Mouse (Mus musculus): ENCODE data around the gene Ankrd34a.

Gene Ankrd34a

GRCm38 (mm10) chr3:96596228-96596707, at the start of gene Ankrd34a:
Ankrd34a (plus strand) TSS chr3:96596636.
- TF ChIP-seq NANOG (IDR thresholded peaks at IDR 0.05; ENCODE audit: borderline replicate concordance, low read length) = no peak
- TF ChIP-seq POU5F1 (IDR thresholded peaks at IDR 0.05; ENCODE audit: borderline replicate concordance, low read length) = no peak
- no peak for TF ChIP-seq CTCF (conservative IDR thresholded peaks at IDR 0.05; ENCODE audit: low read length)
- no peaks in the 10 kb centered on the region for H3K9me3 ChIP-seq (ENCODE audit: low read length)
- peaks cover 42% of the 10 kb centered on the region for H3K27me3 ChIP-seq (ENCODE audit: insufficient read depth, low read length)
- peak within 1 kb of the TSS; percentile 81 for H3K4me3 ChIP-seq (replicated peaks; ENCODE audit: low read length)
- H3K4me1 ChIP-seq (replicated peaks; ENCODE audit: low read depth, low read length) = peaks cover 83% of the 10 kb centered on the region
- no peaks in the 10 kb centered on the region for H3K36me3 ChIP-seq (ENCODE audit: insufficient read depth, low read length)

DNA sequence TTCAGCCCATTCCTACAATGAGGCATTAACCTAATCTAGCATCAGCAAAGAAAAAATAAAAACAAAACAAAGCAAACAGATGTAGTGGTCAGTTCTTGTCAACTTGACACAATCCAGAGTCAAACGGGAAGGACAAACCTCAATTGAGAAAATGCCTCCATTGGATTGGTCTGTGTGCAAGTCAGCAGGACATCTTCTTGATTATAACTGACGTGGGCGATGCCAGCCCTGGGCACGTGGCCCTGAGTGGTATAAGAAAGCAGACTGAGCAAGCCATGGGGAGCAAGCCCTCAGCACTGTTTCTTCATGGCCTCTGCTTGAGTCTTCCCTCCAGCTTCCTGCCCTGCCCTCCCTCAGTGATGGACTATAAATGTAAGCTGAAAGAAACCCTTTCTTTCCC, 49.6 kb upstream of the Ankrd34a start:
- TF ChIP-seq CTCF (conservative IDR thresholded peaks at IDR 0.05; ENCODE audit: low read length) (no peak), POU5F1 (IDR thresholded peaks at IDR 0.05; ENCODE audit: borderline replicate concordance, low read length) (no peak), NANOG (IDR thresholded peaks at IDR 0.05; ENCODE audit: borderline replicate concordance, low read length) (no peak)
- Histone ChIP-seq H3K4me1 (replicated peaks; ENCODE audit: low read depth, low read length) (peaks cover 32% of the 10 kb centered on the region), H3K4me3 (replicated peaks; ENCODE audit: low read length) (no peak overlapping the region), H3K9me3 (ENCODE audit: low read length) (no peaks in the 10 kb centered on the region), H3K36me3 (ENCODE audit: insufficient read depth, low read length) (no peaks in the 10 kb centered on the region), H3K27me3 (ENCODE audit: insufficient read depth, low read length) (peaks cover 5% of the 10 kb centered on the region; the same call in 1 of the 2 replicates)

DNA sequence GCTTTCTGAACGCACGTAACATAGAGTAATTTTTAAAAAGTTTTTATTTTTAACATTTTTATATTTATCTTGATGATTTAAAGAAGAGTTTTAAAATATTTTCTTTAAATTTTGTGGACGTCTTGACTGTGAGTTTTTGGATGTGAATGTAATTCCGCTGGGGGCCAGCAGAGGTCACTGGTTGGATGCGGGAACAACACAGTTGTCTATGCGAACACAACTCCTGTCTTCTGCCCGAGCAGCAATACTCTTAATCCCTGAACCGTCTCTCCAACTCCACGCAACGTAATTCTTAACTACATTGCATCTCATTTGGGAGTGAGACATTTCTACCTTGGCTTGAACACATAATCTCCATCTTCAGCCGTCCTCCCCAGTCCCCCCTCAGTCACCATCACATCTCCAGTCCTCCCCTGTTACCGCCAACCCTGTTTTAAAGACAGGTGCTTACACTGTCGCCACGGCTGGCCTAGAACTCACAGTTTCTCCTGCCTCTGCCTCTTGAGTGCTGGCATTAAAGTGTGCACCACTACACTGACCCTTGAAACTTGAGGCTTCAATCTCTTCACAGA, 49.0 kb upstream of the Ankrd34a start:
- Histone ChIP-seq H3K27me3 (ENCODE audit: insufficient read depth, low read length) (peaks cover 5% of the 10 kb centered on the region; the same call in 1 of the 2 replicates), H3K4me1 (replicated peaks; ENCODE audit: low read depth, low read length) (peaks cover 35% of the 10 kb centered on the region), H3K9me3 (ENCODE audit: low read length) (no peaks in the 10 kb centered on the region), H3K36me3 (ENCODE audit: insufficient read depth, low read length) (no peaks in the 10 kb centered on the region), H3K4me3 (replicated peaks; ENCODE audit: low read length) (no peak overlapping the region)
- TF ChIP-seq CTCF (conservative IDR thresholded peaks at IDR 0.05; ENCODE audit: low read length) = peak; percentile 81
- no peak for TF ChIP-seq NANOG (IDR thresholded peaks at IDR 0.05; ENCODE audit: borderline replicate concordance, low read length)

DNA sequence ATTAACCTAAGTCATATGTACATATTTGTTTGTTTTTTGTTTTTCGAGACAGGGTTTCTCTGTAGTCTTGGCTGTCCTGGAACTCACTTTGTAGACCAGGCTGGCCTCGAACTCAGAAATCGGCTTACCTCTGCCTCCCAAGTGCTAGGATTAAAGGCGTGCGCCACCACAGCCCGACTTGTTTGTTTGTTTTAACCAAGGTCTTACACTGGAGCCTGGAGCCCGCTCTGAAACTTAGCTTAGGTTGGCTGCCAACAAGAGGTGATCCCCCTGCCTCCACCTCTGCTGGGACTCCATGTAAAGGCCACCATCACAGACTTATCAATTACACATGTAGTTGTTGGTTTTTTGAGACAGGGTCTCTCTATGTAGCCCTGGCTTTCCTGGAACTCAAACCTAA, 47.6 kb upstream of the Ankrd34a start:
- no peak for TF ChIP-seq NANOG (IDR thresholded peaks at IDR 0.05; ENCODE audit: borderline replicate concordance, low read length)
- TF ChIP-seq CTCF (conservative IDR thresholded peaks at IDR 0.05; ENCODE audit: low read length) = no peak
- no peak for TF ChIP-seq POU5F1 (IDR thresholded peaks at IDR 0.05; ENCODE audit: borderline replicate concordance, low read length)
- H3K27me3 ChIP-seq (ENCODE audit: insufficient read depth, low read length) = no peaks in the 10 kb centered on the region
- H3K9me3 ChIP-seq (ENCODE audit: low read length) = no peaks in the 10 kb centered on the region
- peaks cover 48% of the 10 kb centered on the region for H3K4me1 ChIP-seq (replicated peaks; ENCODE audit: low read depth, low read length)
- H3K4me3 ChIP-seq (replicated peaks; ENCODE audit: low read length) = no peak overlapping the region
- H3K36me3 ChIP-seq (ENCODE audit: insufficient read depth, low read length) = no peaks in the 10 kb centered on the region

DNA sequence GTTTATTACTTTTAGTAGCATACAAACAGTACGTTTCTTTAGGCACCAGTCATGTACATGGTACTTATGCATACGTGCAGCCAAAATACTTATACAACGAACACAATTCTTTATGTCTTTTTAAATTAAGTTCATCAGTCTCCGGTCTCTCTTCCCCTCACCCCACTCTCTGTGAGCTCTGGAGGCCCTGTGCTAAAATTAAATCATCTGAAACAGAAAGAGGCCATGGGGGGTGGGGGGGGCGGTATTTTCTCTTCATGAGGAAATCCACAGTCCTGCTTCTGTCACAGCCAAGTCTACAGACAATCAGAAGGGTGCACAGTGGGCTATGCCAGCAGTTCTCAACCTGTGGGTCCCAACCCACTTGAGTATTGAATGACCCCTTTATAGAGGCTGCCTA, 47.1 kb upstream of the Ankrd34a start:
- no peaks in the 10 kb centered on the region for H3K27me3 ChIP-seq (ENCODE audit: insufficient read depth, low read length)
- H3K4me3 ChIP-seq (replicated peaks; ENCODE audit: low read length) = no peak overlapping the region
- no peak for TF ChIP-seq POU5F1 (IDR thresholded peaks at IDR 0.05; ENCODE audit: borderline replicate concordance, low read length)
- TF ChIP-seq NANOG (IDR thresholded peaks at IDR 0.05; ENCODE audit: borderline replicate concordance, low read length) = no peak
- no peak for TF ChIP-seq CTCF (conservative IDR thresholded peaks at IDR 0.05; ENCODE audit: low read length)
- no peaks in the 10 kb centered on the region for H3K9me3 ChIP-seq (ENCODE audit: low read length)
- no peaks in the 10 kb centered on the region for H3K36me3 ChIP-seq (ENCODE audit: insufficient read depth, low read length)
- H3K4me1 ChIP-seq (replicated peaks; ENCODE audit: low read depth, low read length) = peaks cover 53% of the 10 kb centered on the region

DNA sequence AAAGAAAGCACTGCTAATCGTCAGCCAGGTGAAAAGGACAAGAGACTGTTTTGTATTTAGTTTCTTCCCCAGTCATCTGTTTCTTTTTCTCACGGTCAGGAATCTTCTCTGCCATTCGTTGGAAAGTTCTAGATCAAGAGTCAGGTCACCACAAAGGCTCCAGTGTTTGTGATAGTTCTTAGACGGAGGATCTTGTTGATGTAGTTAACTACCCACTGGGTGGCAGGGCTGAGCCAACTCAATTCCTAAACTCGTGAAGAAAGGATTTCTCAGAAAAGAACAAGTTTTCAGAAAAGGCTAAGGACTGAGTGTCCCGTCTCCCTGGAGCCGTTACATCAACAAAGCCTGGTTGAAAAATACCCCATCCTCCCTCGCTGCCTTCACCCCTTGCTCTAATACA, 45.2 kb upstream of the Ankrd34a start:
- Histone ChIP-seq H3K36me3 (ENCODE audit: insufficient read depth, low read length) (no peaks in the 10 kb centered on the region), H3K27me3 (ENCODE audit: insufficient read depth, low read length) (no peaks in the 10 kb centered on the region), H3K4me1 (replicated peaks; ENCODE audit: low read depth, low read length) (peaks cover 71% of the 10 kb centered on the region), H3K9me3 (ENCODE audit: low read length) (no peaks in the 10 kb centered on the region), H3K4me3 (replicated peaks; ENCODE audit: low read length) (no peak overlapping the region)
- TF ChIP-seq NANOG (IDR thresholded peaks at IDR 0.05; ENCODE audit: borderline replicate concordance, low read length) (no peak), CTCF (conservative IDR thresholded peaks at IDR 0.05; ENCODE audit: low read length) (peak; percentile 26; the same call in 1 of the 2 replicates)

GRCm38 (mm10) chr3:96551890-96552289, 44.5 kb upstream of the Ankrd34a start:
- Histone ChIP-seq H3K27me3 (ENCODE audit: insufficient read depth, low read length) (no peaks in the 10 kb centered on the region), H3K4me3 (replicated peaks; ENCODE audit: low read length) (no peak overlapping the region), H3K4me1 (replicated peaks; ENCODE audit: low read depth, low read length) (peaks cover 76% of the 10 kb centered on the region), H3K36me3 (ENCODE audit: insufficient read depth, low read length) (no peaks in the 10 kb centered on the region), H3K9me3 (ENCODE audit: low read length) (no peaks in the 10 kb centered on the region)
- no peak for TF ChIP-seq CTCF (conservative IDR thresholded peaks at IDR 0.05; ENCODE audit: low read length)
- TF ChIP-seq NANOG (IDR thresholded peaks at IDR 0.05; ENCODE audit: borderline replicate concordance, low read length) = no peak
- no peak for TF ChIP-seq POU5F1 (IDR thresholded peaks at IDR 0.05; ENCODE audit: borderline replicate concordance, low read length)

DNA sequence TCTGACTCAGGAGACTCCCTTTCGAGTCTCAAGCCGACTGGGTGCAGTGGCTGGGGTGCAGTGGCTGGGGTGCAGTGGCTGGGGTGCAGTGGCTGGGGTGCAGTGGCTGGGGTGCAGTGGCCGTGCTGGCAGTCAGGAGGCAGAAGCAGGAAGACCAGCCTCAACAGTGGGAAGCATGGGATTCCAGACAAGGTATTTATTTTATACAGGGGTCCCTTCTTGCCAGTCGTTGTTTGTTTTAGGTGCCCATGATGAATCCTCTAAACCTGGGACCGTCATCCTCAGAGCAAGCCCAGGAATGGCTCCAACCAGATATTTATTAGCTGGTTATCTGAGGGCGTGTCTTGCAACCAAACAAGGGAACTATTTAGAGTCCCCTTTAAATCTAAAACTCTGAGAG, 42.8 kb upstream of the Ankrd34a start:
- peaks cover 1% of the 10 kb centered on the region for H3K36me3 ChIP-seq (ENCODE audit: insufficient read depth, low read length)
- peaks cover 68% of the 10 kb centered on the region for H3K4me1 ChIP-seq (replicated peaks; ENCODE audit: low read depth, low read length)
- H3K4me3 ChIP-seq (replicated peaks; ENCODE audit: low read length) = peak overlapping the region; percentile 48; the same call in 1 of the 2 replicates
- H3K9me3 ChIP-seq (ENCODE audit: low read length) = no peaks in the 10 kb centered on the region
- no peak for TF ChIP-seq NANOG (IDR thresholded peaks at IDR 0.05; ENCODE audit: borderline replicate concordance, low read length)
- no peak for TF ChIP-seq CTCF (conservative IDR thresholded peaks at IDR 0.05; ENCODE audit: low read length)
- TF ChIP-seq POU5F1 (IDR thresholded peaks at IDR 0.05; ENCODE audit: borderline replicate concordance, low read length) = no peak
- H3K27me3 ChIP-seq (ENCODE audit: insufficient read depth, low read length) = no peaks in the 10 kb centered on the region

- Histone ChIP-seq H3K9me3 (ENCODE audit: low read length) (no peaks in the 10 kb centered on the region), H3K4me3 (replicated peaks; ENCODE audit: low read length) (peak overlapping the region; percentile 48; the same call in 1 of the 2 replicates), H3K4me1 (replicated peaks; ENCODE audit: low read depth, low read length) (peaks cover 68% of the 10 kb centered on the region), H3K27me3 (ENCODE audit: insufficient read depth, low read length) (no peaks in the 10 kb centered on the region), H3K36me3 (ENCODE audit: insufficient read depth, low read length) (peaks cover 8% of the 10 kb centered on the region)
- TF ChIP-seq CTCF (conservative IDR thresholded peaks at IDR 0.05; ENCODE audit: low read length) (no peak), POU5F1 (IDR thresholded peaks at IDR 0.05; ENCODE audit: borderline replicate concordance, low read length) (no peak), NANOG (IDR thresholded peaks at IDR 0.05; ENCODE audit: borderline replicate concordance, low read length) (no peak)
Observed at GRCm38 (mm10) chr3:96554251-96554650, 42.2 kb upstream of the Ankrd34a start.

Measured in E14TG2a.4 (cell line).